Mouse (Mus musculus) lung, postnatal 36 days (tissue): ENCODE data around the gene Il12a.
"Not testable (repeated sequence)": the region's sequence is repeated elsewhere in the genome, so short reads cannot be mapped to it uniquely, and the experiment has no call there.

Experiments used
- DNase-seq: peaks from one replicate; pipeline ENCODE4 v3.0.0; 2022; ENCODE audit warnings: mixed read lengths

Il12a gene

GRCm38 (mm10) chr3:68743472-68743732, 53.0 kb downstream of the Il12a start:
- no peak for DNase-seq

DNA sequence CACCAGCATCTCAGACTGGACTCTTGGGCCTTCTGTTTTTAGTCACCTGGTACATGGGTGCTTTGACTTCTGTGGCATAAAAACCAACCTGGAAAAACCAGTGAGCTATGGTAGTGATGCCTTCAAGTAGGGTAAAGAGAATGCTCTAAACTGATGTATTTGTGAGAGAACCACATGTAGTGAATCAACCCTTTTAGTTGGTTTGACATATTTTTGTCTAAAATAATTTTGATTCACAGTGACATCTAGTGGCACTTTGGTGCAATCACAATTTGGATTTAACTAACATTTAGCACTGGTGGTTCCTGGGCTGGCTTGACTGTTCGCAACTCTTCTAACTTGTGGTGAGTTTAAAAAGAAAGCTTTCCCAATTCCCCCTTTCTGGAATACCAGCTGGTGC, 53.7 kb downstream of the Il12a start:
- DNase-seq: peak; percentile 34

GRCm38 (mm10) chr3:68745033-68745432, 54.6 kb downstream of the Il12a start:
- DNase-seq: no peak

DNA sequence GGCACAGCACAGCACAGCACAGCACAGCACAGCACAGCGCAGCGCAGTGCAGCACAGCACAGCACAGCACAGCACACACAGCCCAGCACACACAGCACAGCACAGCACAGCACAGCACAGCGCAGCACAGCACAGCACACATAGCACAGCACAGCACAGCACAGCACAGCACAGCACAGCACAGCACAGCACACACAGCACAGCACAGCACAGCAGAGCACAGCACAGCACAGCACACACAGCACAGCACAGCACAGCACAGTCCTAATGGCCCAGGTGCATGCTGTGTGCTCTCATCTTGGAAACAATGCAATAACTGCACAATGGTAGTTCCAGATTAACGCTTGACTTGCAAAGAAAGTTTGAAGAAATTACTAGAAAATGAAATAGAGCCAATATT, 55.8 kb downstream of the Il12a start:
- DNase-seq: not testable (repeated sequence)
